Mouse (Mus musculus) thymus, adult 2 months (tissue): ENCODE data around the gene Mmaa. TPM values are rescaled to one million over a fixed set of nuclear protein-coding genes. Genes with fewer than 3 reads are reported as not detected.

Source experiments
- DNase-seq: peaks from one replicate; pipeline ENCODE4 v3.0.0; 2021
- H3K27ac ChIP-seq: fragments of 200-500 bp; 2 replicates; pipeline ENCODE4 v1.5.1; 2012; ENCODE audit warnings: low read length, control low read depth; ENCODE audit not compliant: control insufficient read depth, insufficient read depth
- H3K27me3 ChIP-seq: fragments of 200-500 bp; 2 replicates; pipeline ENCODE4 v1.6.1; 2012; ENCODE audit warnings: mild to moderate bottlenecking, low read length, moderate library complexity, mixed read lengths; ENCODE audit not compliant: control insufficient read depth, insufficient read depth
- H3K36me3 ChIP-seq: fragments of 200-500 bp; 2 replicates; pipeline ENCODE4 v1.6.1; 2012; ENCODE audit warnings: mild to moderate bottlenecking, low read length, moderate library complexity; ENCODE audit not compliant: control insufficient read depth, insufficient read depth
- H3K4me1 ChIP-seq: fragments of 200-500 bp; replicated peaks from 2 replicates; pipeline ENCODE4 v1.6.1; 2012; ENCODE audit warnings: low read length; ENCODE audit not compliant: control insufficient read depth, insufficient read depth
- H3K4me3 ChIP-seq: fragments of 200-500 bp; 2 replicates; pipeline ENCODE4 v1.5.1; 2012; ENCODE audit warnings: mild to moderate bottlenecking, low read length, control low read depth, moderate library complexity; ENCODE audit not compliant: control insufficient read depth, insufficient read depth
- CTCF ChIP-seq: fragments of 200-500 bp; IDR thresholded peaks from 2 replicates; pipeline ENCODE4 v1.5.1; 2012; ENCODE audit warnings: mild to moderate bottlenecking, control low read depth, low read length, moderate library complexity, borderline replicate concordance; ENCODE audit not compliant: control insufficient read depth, poor library complexity, insufficient read depth; ENCODE audit errors: extremely low read depth
- POLR2A ChIP-seq: fragments of 200-500 bp; IDR thresholded peaks from 2 replicates; pipeline ENCODE4 v1.6.1; 2012; ENCODE audit warnings: mild to moderate bottlenecking, low read length, control low read depth, moderate library complexity; ENCODE audit not compliant: control insufficient read depth, poor library complexity, insufficient read depth; ENCODE audit errors: extremely low read depth
- WGBS: fragments of 180-500 bp; shearing (Covaris S2); methylation state at CpG from one replicate; pipeline ENCODE4 v1.1.7; 2018; 5-methylcytosine and 5-hydroxymethylcytosine counted together
- polyA plus RNA-seq: library from polyadenylated mRNA; depleted of rRNA; stranded (reverse); fragments of >200 nt; gene quantifications from 2 replicates; pipeline ENCODE4 v1.2.3, GENCODE M21; 2012

Gene Mmaa
- polyA plus RNA-seq, 1 experiment = 3.9 TPM

DNA sequence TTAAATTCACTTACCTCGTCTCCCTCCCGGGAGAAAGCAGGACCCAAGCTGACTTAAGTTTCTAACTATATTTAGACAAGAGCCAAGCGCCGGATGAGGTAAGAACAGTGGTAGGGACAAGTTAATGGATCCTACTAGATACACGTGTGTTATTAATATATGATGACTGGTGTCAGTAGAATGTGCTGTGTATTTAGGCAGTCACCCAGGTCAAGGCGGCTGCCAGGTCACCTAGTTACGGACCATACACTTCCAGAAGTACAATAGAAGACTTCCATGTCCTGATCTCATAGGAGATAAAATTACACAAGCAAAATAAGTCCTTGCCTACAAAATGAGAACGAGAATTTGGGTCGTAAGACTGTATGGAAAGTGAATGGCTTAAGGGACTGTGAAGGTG is 36.3 kb upstream of the Mmaa start:
- 92% methylated on average over 9 of the region's 9 CpGs for WGBS
- Histone ChIP-seq H3K4me3 (no peak overlapping the region), H3K36me3 (no peaks in the 10 kb centered on the region), H3K4me1 (no peaks in the 10 kb centered on the region), H3K27ac (no peak overlapping the region), H3K27me3 (no peaks in the 10 kb centered on the region)
- TF ChIP-seq CTCF (no peak), POLR2A (no peak)
- no peak for DNase-seq

GRCm38 (mm10) chr8:79329735-79330134 is 35.0 kb upstream of the Mmaa start:
- whole genome bisulfite sequencing = 96% methylated on average over 2 of the region's 2 CpGs
- TF ChIP-seq POLR2A = no peak
- no peak for TF ChIP-seq CTCF
- Histone ChIP-seq H3K36me3 (no peaks in the 10 kb centered on the region), H3K27ac (no peak overlapping the region), H3K27me3 (no peaks in the 10 kb centered on the region), H3K4me1 (no peaks in the 10 kb centered on the region), H3K4me3 (no peak overlapping the region)
- DNase-seq = no peak

- no peak for DNase-seq
- no peak for TF ChIP-seq CTCF
- TF ChIP-seq POLR2A = no peak
- 91% methylated on average over 4 of the region's 4 CpGs for WGBS
- H3K36me3 ChIP-seq = no peaks in the 10 kb centered on the region
- H3K4me1 ChIP-seq = no peaks in the 10 kb centered on the region
- H3K27me3 ChIP-seq = no peaks in the 10 kb centered on the region
- no peak overlapping the region for H3K4me3 ChIP-seq
- no peak overlapping the region for H3K27ac ChIP-seq
These were observed 34.4 kb upstream of the Mmaa start for GRCm38 (mm10) chr8:79329182-79329581.

GRCm38 (mm10) chr8:79325510-79325909 is 30.8 kb upstream of the Mmaa start:
- Histone ChIP-seq H3K4me1 (no peaks in the 10 kb centered on the region), H3K36me3 (no peaks in the 10 kb centered on the region), H3K4me3 (no peak overlapping the region), H3K27ac (no peak overlapping the region), H3K27me3 (no peaks in the 10 kb centered on the region)
- DNase-seq = no peak
- TF ChIP-seq CTCF = no peak
- WGBS = 90% methylated on average over 6 of the region's 6 CpGs

DNA sequence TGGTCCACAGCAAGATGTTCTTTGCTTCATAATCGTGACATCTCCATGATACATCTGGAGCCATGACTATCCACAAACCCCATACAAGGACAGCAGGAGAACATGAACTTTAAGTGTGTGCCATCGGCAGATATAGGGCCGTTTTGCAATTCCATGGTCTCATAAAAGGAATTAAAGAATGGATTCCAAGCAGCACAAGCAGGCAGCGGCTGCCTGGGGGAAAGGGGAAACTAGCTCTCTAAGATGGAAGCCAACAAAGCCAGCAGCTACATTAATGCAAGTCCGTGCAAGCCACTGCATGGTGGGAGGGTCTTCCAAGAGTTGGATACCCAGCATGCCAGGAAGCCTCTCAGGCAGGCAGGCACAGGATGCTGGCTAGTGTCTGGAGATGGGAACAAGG is 30.2 kb upstream of the Mmaa start:
- WGBS = 94% methylated on average over 5 of the region's 5 CpGs
- Histone ChIP-seq H3K27ac (no peak overlapping the region), H3K4me1 (no peaks in the 10 kb centered on the region), H3K36me3 (no peaks in the 10 kb centered on the region), H3K4me3 (no peak overlapping the region), H3K27me3 (no peaks in the 10 kb centered on the region)
- TF ChIP-seq CTCF (no peak), POLR2A (no peak)
- no peak for DNase-seq

DNA sequence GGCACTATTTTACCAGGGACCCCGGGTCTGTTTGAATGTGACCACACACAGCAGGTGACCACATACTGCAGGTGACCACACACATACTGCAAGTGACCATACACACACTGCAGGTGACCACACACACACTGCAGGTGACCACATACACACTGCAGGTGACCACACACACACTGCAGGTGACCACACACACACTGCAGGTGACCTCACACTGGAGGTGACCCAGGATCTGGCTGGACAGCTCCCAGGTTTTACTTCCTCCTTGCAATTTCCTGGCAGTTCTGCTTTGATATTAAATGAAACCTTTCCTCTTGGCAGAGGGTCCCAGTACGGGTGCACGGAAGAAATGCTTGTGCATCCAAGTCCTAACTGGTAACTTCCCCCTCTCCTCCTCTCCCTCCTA is 29.3 kb upstream of the Mmaa start:
- no peak overlapping the region for H3K27ac ChIP-seq
- H3K36me3 ChIP-seq = no peaks in the 10 kb centered on the region
- 36% methylated on average over 3 of the region's 3 CpGs for WGBS
- no peak for DNase-seq
- no peaks in the 10 kb centered on the region for H3K4me1 ChIP-seq
- no peaks in the 10 kb centered on the region for H3K27me3 ChIP-seq
- TF ChIP-seq CTCF (no peak), POLR2A (no peak)
- no peak overlapping the region for H3K4me3 ChIP-seq

DNA sequence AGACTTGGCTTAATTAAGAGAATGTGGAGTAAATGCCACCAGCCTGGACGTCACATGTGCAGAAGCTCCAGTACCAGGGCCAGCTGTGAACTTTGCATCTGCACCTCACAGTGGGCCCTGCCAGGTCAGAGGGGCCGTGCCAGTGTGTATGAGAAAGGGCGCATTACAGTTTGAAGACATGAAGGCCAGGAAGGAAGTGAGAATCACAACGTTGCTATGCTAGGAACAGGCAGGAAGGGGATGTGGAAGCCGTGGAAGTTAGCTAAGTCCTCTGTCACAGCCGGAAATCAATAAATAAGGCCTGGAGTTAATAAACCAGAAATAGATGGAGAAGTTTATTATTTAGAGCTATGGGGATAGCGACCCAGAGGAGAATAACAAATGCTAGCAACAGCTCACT is 28.4 kb upstream of the Mmaa start:
- DNase-seq = no peak
- Histone ChIP-seq H3K36me3 (no peaks in the 10 kb centered on the region), H3K4me3 (no peak overlapping the region), H3K4me1 (no peaks in the 10 kb centered on the region), H3K27ac (no peak overlapping the region), H3K27me3 (no peaks in the 10 kb centered on the region)
- 55% methylated on average over 7 of the region's 7 CpGs for WGBS
- TF ChIP-seq POLR2A (no peak), CTCF (no peak)
